Mouse (Mus musculus): ENCODE data around the gene Zfp668. TPM values are rescaled to one million over a fixed set of nuclear protein-coding genes. Genes with fewer than 3 reads are reported as not detected.

Zfp668 gene
- total RNA-seq, 2 experiments from 2014 or later: 6.3 to 7.7 TPM

DNA sequence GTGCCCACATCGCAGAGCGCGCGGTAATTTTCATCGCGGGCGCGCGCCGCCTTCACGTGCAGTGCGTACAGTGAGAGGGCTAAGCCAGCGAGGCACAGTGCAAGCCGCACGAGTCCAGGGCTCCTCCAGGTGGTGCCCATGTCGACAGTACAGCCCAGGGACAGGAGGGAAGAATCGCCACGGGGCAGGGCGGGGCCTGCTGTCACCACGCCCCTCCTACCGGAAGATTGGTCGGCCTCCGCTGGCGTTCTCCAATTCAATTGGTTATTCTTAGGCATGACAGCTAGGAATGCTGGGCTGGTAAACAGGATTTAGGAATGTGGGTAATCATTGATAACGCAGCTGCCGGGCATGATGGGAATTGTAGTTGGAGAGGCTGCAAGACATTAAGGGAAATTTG lies 18.8 kb upstream of the Zfp668 start, which contains the start of the genes Gm21974 and Vkorc1:
Gm21974 (minus strand) TSS at position 13 of the 400 bp plus-strand sequence.
Vkorc1 (minus strand) TSS at position 176 of the 400 bp plus-strand sequence.
- DNase-seq: peak; percentile 96 to 98

GRCm38 (mm10) chr7:127894480-127894879 lies 17.9 kb upstream of the Zfp668 start:
- no peak for DNase-seq

DNA sequence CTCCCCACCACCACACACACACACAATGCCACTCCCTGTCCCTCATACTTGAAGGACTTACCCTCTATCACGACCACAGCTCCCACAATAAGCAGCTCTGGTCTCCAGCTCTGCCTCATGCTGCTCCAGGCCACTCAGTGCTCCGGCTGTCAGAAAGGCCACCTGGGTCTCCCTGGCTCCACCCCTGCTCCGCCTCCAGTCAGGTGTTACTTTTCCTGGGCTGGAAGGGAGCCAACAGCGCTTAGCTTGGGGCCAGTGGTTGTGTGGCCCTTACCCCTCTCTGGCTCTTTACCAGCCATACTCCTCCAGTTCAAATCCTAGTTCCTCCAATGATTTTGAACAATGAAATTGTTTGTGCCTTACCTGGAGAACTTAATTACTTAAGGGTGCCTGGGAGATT lies 14.2 kb upstream of the Zfp668 start, which contains the start of gene Prss53:
Prss53 (minus strand) TSS at position 173 of the 400 bp plus-strand sequence.
- no peak for DNase-seq

DNA sequence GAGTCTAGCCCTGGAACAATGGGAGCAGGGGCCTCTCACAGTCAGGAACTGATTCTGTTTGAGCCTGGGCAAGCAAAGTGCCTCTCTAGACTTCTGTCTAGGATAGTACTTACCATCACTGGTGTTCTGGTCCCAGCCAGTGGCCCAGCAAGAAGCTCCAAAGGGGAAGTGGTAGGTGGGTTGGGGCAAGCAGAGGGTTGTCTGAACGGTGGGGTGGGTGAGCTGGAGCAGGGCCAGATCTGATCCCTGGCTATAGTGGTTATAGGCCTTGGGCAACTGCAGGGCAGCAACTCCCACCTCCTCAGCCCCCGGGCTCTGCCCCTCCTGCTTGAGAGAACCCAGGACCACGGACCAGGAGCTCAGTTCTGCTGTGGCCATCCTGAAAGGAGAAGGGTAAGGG lies 12.2 kb upstream of the Zfp668 start:
- no peak for DNase-seq

DNA sequence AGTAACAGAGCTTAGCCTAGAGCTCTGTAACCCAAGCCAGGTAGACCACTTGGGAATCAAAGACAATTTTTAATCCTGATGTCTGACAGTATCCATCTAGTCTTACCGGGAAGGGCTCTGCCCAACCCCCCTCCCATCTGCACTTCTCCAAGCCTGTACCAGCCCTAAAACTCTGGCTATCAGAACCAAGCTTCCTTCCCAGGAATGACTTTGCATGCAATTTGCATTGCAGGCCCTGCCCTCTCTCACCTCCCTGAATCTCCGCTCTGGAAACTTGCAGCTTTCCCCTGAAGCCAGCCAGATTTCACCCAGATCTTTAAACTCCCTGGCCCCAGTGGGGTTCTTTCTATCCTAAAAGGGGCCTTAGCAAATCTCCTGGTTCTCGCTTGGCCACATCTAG lies 11.2 kb upstream of the Zfp668 start:
- no peak for DNase-seq

- no peak for DNase-seq
These were observed 10.6 kb upstream of the Zfp668 start for GRCm38 (mm10) chr7:127887191-127887590.

DNA sequence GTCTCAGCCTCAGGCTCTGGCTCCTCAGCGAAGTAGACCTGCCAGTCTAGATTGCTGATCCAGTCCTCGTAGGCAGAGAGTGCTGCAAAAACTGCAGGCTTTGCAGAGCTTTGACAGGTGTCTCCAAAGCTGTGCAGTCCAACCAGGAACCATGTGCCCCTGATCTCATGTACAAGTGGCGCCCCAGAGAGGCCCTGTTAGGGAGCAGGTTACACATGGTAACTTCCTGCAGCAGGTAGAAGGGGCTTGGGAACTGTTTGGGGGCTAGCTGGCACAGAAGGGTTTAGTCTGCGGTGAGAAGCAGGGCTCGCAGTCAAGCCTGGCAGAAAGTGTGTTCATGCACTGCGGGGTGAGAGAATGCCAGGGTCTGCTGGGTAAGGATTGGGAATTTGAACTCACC lies 9.9 kb upstream of the Zfp668 start:
- DNase-seq: no peak

DNA sequence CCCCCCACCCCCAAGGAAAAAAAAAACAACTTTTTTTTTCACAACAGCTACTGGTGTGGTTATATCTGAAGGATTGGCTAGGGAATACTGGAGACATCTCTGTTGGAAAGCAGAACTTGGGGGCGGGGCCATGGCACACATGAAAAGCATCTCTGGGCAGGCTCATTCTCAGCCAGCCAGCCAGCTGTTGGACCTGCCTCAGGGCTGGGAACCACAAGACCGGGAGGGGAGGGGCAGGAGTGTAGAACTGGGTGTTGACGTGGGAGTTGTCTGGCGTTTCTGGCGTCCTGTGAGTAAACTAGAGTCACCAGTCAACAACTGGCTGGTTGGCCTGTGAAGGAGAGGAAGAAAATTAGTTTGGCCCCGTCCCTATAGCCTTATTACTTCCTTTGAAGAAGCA lies 9.3 kb upstream of the Zfp668 start:
- peak; percentile 23 to 49 for DNase-seq

DNA sequence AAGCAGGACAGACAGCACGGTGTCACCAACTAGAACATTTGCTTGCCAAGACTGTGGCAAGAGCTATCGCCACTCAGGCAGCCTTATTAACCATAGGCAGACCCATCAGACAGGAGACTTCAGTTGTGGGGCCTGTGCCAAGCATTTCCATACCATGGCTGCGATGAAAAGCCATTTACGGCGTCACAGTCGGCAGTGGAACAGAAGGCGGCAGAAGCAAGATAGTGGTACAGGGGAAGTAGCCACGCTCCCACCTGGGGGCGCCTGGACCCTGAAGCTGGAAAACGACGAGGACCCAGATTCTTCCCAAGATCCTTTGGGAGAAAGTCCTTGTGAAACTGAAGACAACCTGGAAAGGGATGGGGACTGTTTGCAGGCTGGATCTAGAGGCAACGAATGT lies 3.8 kb upstream of the Zfp668 start:
- no peak for DNase-seq

DNA sequence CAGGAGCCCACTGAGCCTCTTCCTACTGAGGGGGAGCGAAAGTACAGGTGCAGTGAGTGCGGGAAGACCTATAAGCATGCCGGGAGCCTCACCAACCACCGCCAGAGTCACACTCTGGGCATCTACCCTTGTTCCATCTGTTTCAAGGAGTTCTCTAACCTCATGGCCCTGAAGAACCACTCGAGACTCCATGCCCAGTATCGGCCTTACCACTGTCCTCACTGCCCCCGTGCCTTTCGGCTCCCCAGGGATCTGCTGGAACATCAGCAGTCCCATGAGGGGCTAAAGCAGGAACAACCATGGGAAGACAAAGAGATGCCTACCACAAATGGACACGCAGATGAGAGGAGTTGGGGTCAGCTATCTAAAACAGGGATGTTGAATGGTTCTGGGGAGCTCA lies 2.7 kb upstream of the Zfp668 start:
- no peak for DNase-seq

GRCm38 (mm10) chr7:127876041-127876466 lies 574 bp downstream of the Zfp668 start, which contains the start of gene Zfp646:
TSS of gene Zfp646 (plus strand) at chr7:127876221.
- DNase-seq: peak; percentile 81 to 87

DNA sequence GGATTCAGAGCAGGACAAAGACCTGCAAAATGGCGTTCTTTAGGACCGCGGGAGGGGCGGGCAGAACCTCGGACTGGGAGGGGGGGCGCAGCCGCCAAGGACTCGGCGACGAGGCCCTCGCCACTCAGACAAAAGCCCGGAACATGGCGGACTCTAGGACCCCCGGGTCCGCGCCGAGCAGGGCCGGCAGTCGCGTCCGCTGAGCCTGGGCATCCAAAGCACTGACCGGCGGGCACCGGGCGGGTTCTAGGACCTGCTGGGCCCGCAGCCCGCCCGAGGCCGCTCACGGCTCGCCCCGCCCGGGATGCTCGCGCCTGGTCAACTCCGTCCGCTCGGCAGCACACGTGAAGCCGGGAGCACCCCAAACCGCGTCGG lies 1.0 kb downstream of the Zfp668 start:
- peak; percentile 93 to 96 for DNase-seq

DNA sequence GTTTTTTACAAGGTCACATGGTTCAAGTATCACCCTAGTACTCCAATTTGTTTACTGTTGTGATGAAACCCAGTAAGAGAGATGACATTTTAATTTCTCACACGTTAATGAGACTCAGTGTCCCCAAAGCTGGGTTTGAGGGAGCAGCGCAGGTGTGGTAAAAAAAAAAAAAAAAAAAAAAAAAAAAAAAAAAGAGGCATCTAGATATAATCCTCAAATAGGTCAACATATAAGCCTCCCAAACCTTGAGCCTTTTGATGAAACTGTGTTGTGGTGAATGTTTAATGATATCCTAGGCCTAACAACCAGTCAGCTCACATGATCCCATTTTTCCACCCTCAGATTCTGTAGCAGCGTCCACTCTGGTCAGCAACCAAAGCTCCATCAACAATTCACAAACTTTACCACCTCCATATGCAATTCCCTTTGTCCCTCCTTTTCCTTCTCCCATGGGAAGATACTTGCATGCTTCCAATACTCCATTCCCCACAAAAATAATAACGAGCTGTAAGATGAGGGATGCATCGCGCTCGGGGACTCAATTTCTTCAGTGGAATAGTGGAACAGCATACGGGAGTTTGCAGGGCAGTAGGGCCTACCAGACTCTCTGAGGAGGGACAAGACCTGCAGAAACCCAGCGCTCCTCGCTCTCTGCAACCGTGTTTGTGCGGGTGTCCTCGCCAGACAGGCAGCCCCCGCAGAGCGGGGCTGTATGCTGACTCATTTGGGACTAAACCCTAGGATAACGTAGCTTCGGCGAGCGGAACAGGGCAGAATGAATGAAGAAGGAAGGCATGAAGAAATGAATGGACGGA lies 1.6 kb downstream of the Zfp668 start:
- DNase-seq: no peak

- no peak for DNase-seq
These were observed 6.3 kb downstream of the Zfp668 start for GRCm38 (mm10) chr7:127870136-127870821.

- DNase-seq: no peak
These were observed 7.3 kb downstream of the Zfp668 start for GRCm38 (mm10) chr7:127869149-127869810.

DNA sequence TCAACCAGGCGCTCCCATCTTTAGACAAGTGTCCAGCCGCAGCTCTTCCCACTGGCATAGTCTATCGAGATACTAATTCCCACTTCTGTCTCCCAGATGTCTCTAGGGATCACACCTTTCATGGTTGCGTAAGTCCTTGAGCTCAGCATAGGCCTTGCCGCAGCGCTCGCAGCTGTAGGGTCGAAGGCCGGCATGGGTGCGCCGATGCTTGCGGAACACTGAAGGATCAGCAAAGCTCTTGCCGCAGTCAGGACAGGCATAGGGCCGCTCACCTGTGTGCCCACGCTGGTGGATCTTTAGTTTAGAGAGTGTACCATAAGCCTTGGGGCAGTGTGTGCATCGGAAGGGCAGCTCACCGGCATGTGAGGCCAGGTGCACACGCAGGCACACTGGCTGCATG lies 9.0 kb downstream of the Zfp668 start:
- DNase-seq: no peak

GRCm38 (mm10) chr7:127866434-127866833 lies 10.2 kb downstream of the Zfp668 start:
- DNase-seq: no peak

- no peak for DNase-seq
These were observed 18.4 kb downstream of the Zfp668 start for GRCm38 (mm10) chr7:127858258-127858657.

DNA sequence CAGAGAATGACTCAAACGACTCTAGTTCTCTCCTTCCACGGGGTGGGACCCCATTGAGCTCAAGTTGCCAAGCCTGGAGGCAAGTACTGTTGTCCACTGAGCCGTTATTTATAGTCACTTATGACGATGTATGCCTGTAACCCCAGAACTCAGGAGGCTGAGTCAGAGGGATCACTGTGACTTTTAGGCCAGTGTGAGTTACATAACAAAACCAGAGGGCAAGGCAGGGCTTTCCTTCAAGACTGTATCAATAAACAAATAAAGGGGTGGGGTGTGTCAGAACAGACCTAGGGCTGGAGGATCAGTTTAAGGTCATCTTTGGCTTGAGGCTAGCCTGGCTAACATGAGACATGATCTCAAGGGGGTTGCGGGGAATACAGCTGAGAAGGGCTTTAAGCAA lies 25.7 kb downstream of the Zfp668 start:
- peak in 1 of 2 experiments; percentile 21 for DNase-seq

DNA sequence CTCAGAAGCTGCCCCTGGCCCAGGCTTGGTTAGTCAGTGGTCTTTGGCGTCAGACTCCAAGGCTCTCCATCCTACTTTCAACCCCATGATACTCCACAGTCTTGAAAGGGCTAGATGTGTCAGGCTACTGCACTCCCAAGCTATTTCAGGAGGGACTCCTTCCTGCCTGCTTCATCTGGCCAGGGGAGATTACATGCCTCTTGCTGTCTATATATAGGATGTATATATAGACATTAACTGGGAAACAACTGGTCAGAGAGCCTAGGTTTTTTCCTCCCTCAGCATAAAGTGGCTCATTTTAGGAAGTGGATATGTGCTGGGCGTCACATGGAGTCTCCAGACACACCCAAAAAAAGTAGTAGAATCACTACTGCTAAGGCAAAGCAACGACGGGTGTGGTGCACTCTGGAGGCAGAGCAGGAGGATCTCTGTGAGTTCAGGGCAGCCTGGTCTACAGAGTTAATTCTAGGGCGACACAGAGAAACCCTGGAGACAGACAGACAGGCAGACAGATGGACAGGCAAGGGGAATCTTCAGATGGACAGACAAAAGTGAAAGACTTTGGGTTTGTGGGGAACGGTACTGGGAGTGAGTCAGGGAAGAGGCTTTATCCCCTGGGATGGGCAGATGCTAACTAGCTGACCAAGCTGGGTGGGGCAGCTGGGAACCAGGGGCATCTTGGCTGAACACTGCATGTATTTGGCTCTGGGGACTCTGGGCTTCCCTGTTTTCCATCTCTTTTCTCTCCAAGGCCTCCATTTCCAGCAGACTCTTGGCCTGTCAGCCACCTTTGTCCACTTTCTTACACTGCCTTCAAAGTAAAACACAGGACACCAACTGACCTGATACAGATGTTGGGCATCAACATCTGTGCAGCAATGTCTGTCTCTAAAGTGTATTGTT lies 26.4 kb downstream of the Zfp668 start:
- DNase-seq: no peak

DNA sequence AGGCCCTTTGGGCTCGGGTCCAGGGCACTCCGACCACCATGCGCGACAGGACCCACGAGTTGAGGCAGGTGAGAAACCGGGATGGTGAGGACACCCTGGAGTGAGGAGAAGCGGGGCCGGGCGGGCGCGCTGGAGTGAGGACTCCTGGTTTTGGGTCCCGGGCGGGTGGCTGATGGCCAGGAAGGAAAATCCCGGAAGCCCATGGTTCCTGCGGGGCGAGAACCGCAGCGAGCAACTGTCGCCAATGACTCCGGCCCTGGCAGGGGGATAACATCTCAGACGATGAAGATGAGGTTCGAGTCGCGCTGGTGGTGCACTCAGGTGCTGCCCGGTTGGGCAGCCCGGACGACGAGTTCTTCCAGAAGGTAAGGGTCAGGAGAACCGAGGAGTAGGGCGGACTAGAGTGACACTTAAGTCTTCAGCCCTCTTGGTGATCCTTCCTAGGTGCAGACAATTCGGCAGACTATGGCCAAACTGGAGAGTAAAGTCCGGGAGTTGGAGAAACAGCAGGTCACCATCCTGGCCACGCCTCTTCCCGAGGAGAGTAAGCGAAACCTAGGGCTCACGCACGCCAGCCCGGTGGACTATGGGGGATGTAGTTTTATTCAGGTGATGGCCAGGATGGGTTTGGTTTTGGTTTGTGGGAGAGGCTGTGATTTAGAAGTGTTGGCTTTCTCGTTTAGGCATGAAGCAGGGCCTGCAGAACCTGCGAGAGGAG lies 34.5 kb downstream of the Zfp668 start:
- peak; percentile 86 to 89 for DNase-seq
